Mouse (Mus musculus): ENCODE data around the gene Tmem198. TPM values are rescaled to one million over a fixed set of nuclear protein-coding genes. Genes with fewer than 3 reads are reported as not detected.

Tmem198 gene
- total RNA-seq, 4 experiments from 2014 or later: 62.4 to 70.5 (median 64.8) TPM

GRCm38 (mm10) chr1:75455433-75455832 is 23.9 kb upstream of the Tmem198 start:
- DNase-seq (ENCODE audit: low spot score in 2 of 2): no peak

GRCm38 (mm10) chr1:75455948-75456347 is 23.4 kb upstream of the Tmem198 start:
- DNase-seq (ENCODE audit: low spot score in 2 of 2): no peak

GRCm38 (mm10) chr1:75456746-75457564 is 22.4 kb upstream of the Tmem198 start:
- DNase-seq (ENCODE audit: low spot score in 2 of 2): no peak

GRCm38 (mm10) chr1:75457710-75458024 is 21.7 kb upstream of the Tmem198 start:
- DNase-seq (ENCODE audit: low spot score in 2 of 2): no peak

GRCm38 (mm10) chr1:75458025-75458788 is 21.1 kb upstream of the Tmem198 start:
- no peak for DNase-seq (ENCODE audit: low spot score in 2 of 2)

- peak in 1 of 2 experiments; percentile 71 for DNase-seq (ENCODE audit: low spot score in 2 of 2)
Observed at GRCm38 (mm10) chr1:75458789-75459684, 20.3 kb upstream of the Tmem198 start.

GRCm38 (mm10) chr1:75460297-75460696 is 19.0 kb upstream of the Tmem198 start:
- DNase-seq (ENCODE audit: low spot score in 2 of 2): no peak

- no peak for DNase-seq (ENCODE audit: low spot score in 2 of 2)
Observed at GRCm38 (mm10) chr1:75462636-75463035, 16.7 kb upstream of the Tmem198 start.

- no peak for DNase-seq (ENCODE audit: low spot score in 2 of 2)
Observed at GRCm38 (mm10) chr1:75463652-75464204, 15.6 kb upstream of the Tmem198 start.

GRCm38 (mm10) chr1:75467215-75467927 is 12.0 kb upstream of the Tmem198 start:
- peak; percentile 52 to 83 for DNase-seq (ENCODE audit: low spot score in 2 of 2)

GRCm38 (mm10) chr1:75469287-75469825 is 10.0 kb upstream of the Tmem198 start:
- no peak for DNase-seq (ENCODE audit: low spot score in 2 of 2)

GRCm38 (mm10) chr1:75476441-75476840 is 2.9 kb upstream of the Tmem198 start:
- no peak for DNase-seq (ENCODE audit: low spot score in 2 of 2)

- peak; percentile 71 to 88 for DNase-seq (ENCODE audit: low spot score in 2 of 2)
Observed at GRCm38 (mm10) chr1:75477264-75477965, 1.9 kb upstream of the Tmem198 start.

- DNase-seq (ENCODE audit: low spot score in 2 of 2): no peak
Observed at GRCm38 (mm10) chr1:75477966-75478290, 1.4 kb upstream of the Tmem198 start.

GRCm38 (mm10) chr1:75478497-75478896 is 835 bp upstream of the Tmem198 start:
- no peak for DNase-seq (ENCODE audit: low spot score in 2 of 2)

GRCm38 (mm10) chr1:75479635-75479989 is 280 bp downstream of the Tmem198 start:
- no peak for DNase-seq (ENCODE audit: low spot score in 2 of 2)

- DNase-seq (ENCODE audit: low spot score in 2 of 2): peak in 1 of 2 experiments; percentile 26
Observed at GRCm38 (mm10) chr1:75480036-75480435, 704 bp downstream of the Tmem198 start.

GRCm38 (mm10) chr1:75480735-75481134 is 1.4 kb downstream of the Tmem198 start:
- peak in 1 of 2 experiments; percentile 64 for DNase-seq (ENCODE audit: low spot score in 2 of 2)

GRCm38 (mm10) chr1:75486561-75486960 is 7.2 kb downstream of the Tmem198 start:
- DNase-seq (ENCODE audit: low spot score in 2 of 2): peak in 1 of 2 experiments; percentile 33

GRCm38 (mm10) chr1:75487040-75487404 is 7.7 kb downstream of the Tmem198 start:
- DNase-seq (ENCODE audit: low spot score in 2 of 2): peak in 1 of 2 experiments; percentile 10
